Mouse (Mus musculus): ENCODE results near the gene Cdyl2. TPM values are rescaled to one million over a fixed set of nuclear protein-coding genes. Genes with fewer than 3 reads are reported as not detected.

Cdyl2 gene
- polyA plus RNA-seq (2015; fragmentation: Nextera tagmentation; extraction: Ambion mirVana), result 4.0 and 4.5 TPM in 2 replicates

- Histone ChIP-seq H3K9me3 (peaks cover 8% of the 10 kb centered on the region; the same call in 1 of the 2 replicates), H3K4me1 (peaks cover 8% of the 10 kb centered on the region), H3K4me3 (peak within 1 kb of the TSS; percentile 82), H3K4me2 (peak within 1 kb of the TSS; percentile 88), H3K27ac (replicated peaks) (peak within 1 kb of the TSS; percentile 78), H3K36me3 (peaks cover 7% of the 10 kb centered on the region), H3K27me3 (replicated peaks) (peaks cover 28% of the 10 kb centered on the region), H3K9ac (peak within 1 kb of the TSS; percentile 83)
- WGBS, result under 1% methylated on average over 83 of the region's 129 CpGs
- peak; percentile 58 for ATAC-seq (ENCODE audit: extremely low read depth, insufficient number of reproducible peaks, low FRiP score, low TSS enrichment)
Measured at GRCm38 (mm10) chr8:116732684-116733647, at the start of gene Cdyl2. TSS of gene Cdyl2 (minus strand) at chr8:116732991.

- Histone ChIP-seq H3K4me3 (no peak overlapping the region), H3K4me2 (no peak overlapping the region), H3K9me3 (no peaks in the 10 kb centered on the region), H3K9ac (no peak overlapping the region), H3K27me3 (replicated peaks) (no peaks in the 10 kb centered on the region), H3K4me1 (no peaks in the 10 kb centered on the region), H3K36me3 (no peaks in the 10 kb centered on the region), H3K27ac (replicated peaks) (no peak overlapping the region)
- 67% methylated on average over 8 of the region's 8 CpGs for WGBS
- ATAC-seq (ENCODE audit: extremely low read depth, insufficient number of reproducible peaks, low FRiP score, low TSS enrichment), result no peak
Measured at GRCm38 (mm10) chr8:116780594-116780993, 47.8 kb upstream of the Cdyl2 start.

- Histone ChIP-seq H3K27ac (replicated peaks) (no peak overlapping the region), H3K4me1 (no peaks in the 10 kb centered on the region), H3K4me3 (no peak overlapping the region), H3K9me3 (no peaks in the 10 kb centered on the region), H3K27me3 (replicated peaks) (no peaks in the 10 kb centered on the region), H3K9ac (no peak overlapping the region), H3K36me3 (no peaks in the 10 kb centered on the region), H3K4me2 (no peak overlapping the region)
- 80% methylated on average over 5 of the region's 5 CpGs for WGBS
- ATAC-seq (ENCODE audit: extremely low read depth, insufficient number of reproducible peaks, low FRiP score, low TSS enrichment), result no peak
Measured at GRCm38 (mm10) chr8:116774220-116774619, 41.4 kb upstream of the Cdyl2 start.

- H3K27ac ChIP-seq (replicated peaks), result no peak overlapping the region
- no peaks in the 10 kb centered on the region for H3K27me3 ChIP-seq (replicated peaks)
- WGBS, result 75% methylated on average over 9 of the region's 9 CpGs
- H3K36me3 ChIP-seq, result no peaks in the 10 kb centered on the region
- ATAC-seq (ENCODE audit: extremely low read depth, insufficient number of reproducible peaks, low FRiP score, low TSS enrichment), result no peak
- H3K4me2 ChIP-seq, result no peak overlapping the region
- H3K4me3 ChIP-seq, result no peak overlapping the region
- H3K4me1 ChIP-seq, result no peaks in the 10 kb centered on the region
- no peaks in the 10 kb centered on the region for H3K9me3 ChIP-seq
- no peak overlapping the region for H3K9ac ChIP-seq
Measured at GRCm38 (mm10) chr8:116772727-116773126, 39.9 kb upstream of the Cdyl2 start.

GRCm38 (mm10) chr8:116771797-116772343 lies 39.1 kb upstream of the Cdyl2 start:
- Histone ChIP-seq H3K4me2 (no peak overlapping the region), H3K4me1 (no peaks in the 10 kb centered on the region), H3K27ac (replicated peaks) (no peak overlapping the region), H3K9ac (no peak overlapping the region), H3K27me3 (replicated peaks) (no peaks in the 10 kb centered on the region), H3K9me3 (no peaks in the 10 kb centered on the region), H3K36me3 (no peaks in the 10 kb centered on the region), H3K4me3 (no peak overlapping the region)
- ATAC-seq (ENCODE audit: extremely low read depth, insufficient number of reproducible peaks, low FRiP score, low TSS enrichment), result no peak
- WGBS, result 66% methylated on average over 7 of the region's 7 CpGs

GRCm38 (mm10) chr8:116770756-116771155 lies 38.0 kb upstream of the Cdyl2 start:
- Histone ChIP-seq H3K4me1 (no peaks in the 10 kb centered on the region), H3K27ac (replicated peaks) (no peak overlapping the region), H3K4me2 (no peak overlapping the region), H3K9ac (no peak overlapping the region), H3K4me3 (no peak overlapping the region), H3K9me3 (no peaks in the 10 kb centered on the region), H3K27me3 (replicated peaks) (no peaks in the 10 kb centered on the region), H3K36me3 (no peaks in the 10 kb centered on the region)
- WGBS, result 74% methylated on average over 12 of the region's 12 CpGs
- ATAC-seq (ENCODE audit: extremely low read depth, insufficient number of reproducible peaks, low FRiP score, low TSS enrichment), result no peak

- Histone ChIP-seq H3K4me1 (no peaks in the 10 kb centered on the region), H3K9ac (no peak overlapping the region), H3K4me3 (no peak overlapping the region), H3K27me3 (replicated peaks) (no peaks in the 10 kb centered on the region), H3K27ac (replicated peaks) (no peak overlapping the region), H3K36me3 (no peaks in the 10 kb centered on the region), H3K9me3 (no peaks in the 10 kb centered on the region), H3K4me2 (no peak overlapping the region)
- ATAC-seq (ENCODE audit: extremely low read depth, insufficient number of reproducible peaks, low FRiP score, low TSS enrichment), result no peak
- 63% methylated on average over 3 of the region's 3 CpGs for WGBS
Measured at GRCm38 (mm10) chr8:116756174-116756573, 23.4 kb upstream of the Cdyl2 start.

- no peak overlapping the region for H3K9ac ChIP-seq
- no peaks in the 10 kb centered on the region for H3K36me3 ChIP-seq
- H3K27ac ChIP-seq (replicated peaks), result no peak overlapping the region
- H3K4me1 ChIP-seq, result no peaks in the 10 kb centered on the region
- ATAC-seq (ENCODE audit: extremely low read depth, insufficient number of reproducible peaks, low FRiP score, low TSS enrichment), result no peak
- no peaks in the 10 kb centered on the region for H3K27me3 ChIP-seq (replicated peaks)
- no peaks in the 10 kb centered on the region for H3K9me3 ChIP-seq
- no peak overlapping the region for H3K4me3 ChIP-seq
- 3% methylated on average over 4 of the region's 4 CpGs for WGBS
- H3K4me2 ChIP-seq, result no peak overlapping the region
Measured at GRCm38 (mm10) chr8:116755557-116755956, 22.8 kb upstream of the Cdyl2 start.

- ATAC-seq (ENCODE audit: extremely low read depth, insufficient number of reproducible peaks, low FRiP score, low TSS enrichment), result no peak
- Histone ChIP-seq H3K36me3 (no peaks in the 10 kb centered on the region), H3K27me3 (replicated peaks) (peaks cover 5% of the 10 kb centered on the region; the same call in 1 of the 2 replicates), H3K4me2 (no peak overlapping the region), H3K9me3 (no peaks in the 10 kb centered on the region), H3K27ac (replicated peaks) (no peak overlapping the region), H3K4me1 (no peaks in the 10 kb centered on the region), H3K9ac (no peak overlapping the region), H3K4me3 (no peak overlapping the region)
- 76% methylated on average over 1 of the region's 1 CpGs for WGBS
Measured at GRCm38 (mm10) chr8:116740726-116741125, 7.9 kb upstream of the Cdyl2 start.

- no peak for ATAC-seq (ENCODE audit: extremely low read depth, insufficient number of reproducible peaks, low FRiP score, low TSS enrichment)
- H3K27me3 ChIP-seq (replicated peaks), result peaks cover 28% of the 10 kb centered on the region
- no peak overlapping the region for H3K4me2 ChIP-seq
- peaks cover 8% of the 10 kb centered on the region for H3K4me1 ChIP-seq
- WGBS, result 54% methylated on average over 5 of the region's 5 CpGs
- H3K4me3 ChIP-seq, result no peak overlapping the region
- no peak overlapping the region for H3K9ac ChIP-seq
- H3K9me3 ChIP-seq, result no peaks in the 10 kb centered on the region
- no peaks in the 10 kb centered on the region for H3K36me3 ChIP-seq
- no peak overlapping the region for H3K27ac ChIP-seq (replicated peaks)
Measured at GRCm38 (mm10) chr8:116735306-116735705, 2.5 kb upstream of the Cdyl2 start.

GRCm38 (mm10) chr8:116734176-116734575 lies 1.4 kb upstream of the Cdyl2 start:
- Histone ChIP-seq H3K36me3 (peaks cover 2% of the 10 kb centered on the region; the same call in 1 of the 2 replicates), H3K9me3 (peaks cover under 1% of the 10 kb centered on the region; the same call in 1 of the 2 replicates), H3K9ac (no peak overlapping the region), H3K4me3 (no peak overlapping the region), H3K4me1 (peaks cover 8% of the 10 kb centered on the region), H3K4me2 (no peak overlapping the region), H3K27ac (replicated peaks) (no peak overlapping the region), H3K27me3 (replicated peaks) (peaks cover 28% of the 10 kb centered on the region)
- no peak for ATAC-seq (ENCODE audit: extremely low read depth, insufficient number of reproducible peaks, low FRiP score, low TSS enrichment)
- WGBS, result 51% methylated on average over 9 of the region's 9 CpGs
